Mouse (Mus musculus): ENCODE data around the gene Setd5. TPM values are rescaled to one million over a fixed set of nuclear protein-coding genes. Genes with fewer than 3 reads are reported as not detected.

Setd5 gene
- total RNA-seq (2021), result 100 to 1,000 TPM in 1 of 2 experiments, 10 to 100 TPM in 1; 92.7 to 121 TPM

DNA sequence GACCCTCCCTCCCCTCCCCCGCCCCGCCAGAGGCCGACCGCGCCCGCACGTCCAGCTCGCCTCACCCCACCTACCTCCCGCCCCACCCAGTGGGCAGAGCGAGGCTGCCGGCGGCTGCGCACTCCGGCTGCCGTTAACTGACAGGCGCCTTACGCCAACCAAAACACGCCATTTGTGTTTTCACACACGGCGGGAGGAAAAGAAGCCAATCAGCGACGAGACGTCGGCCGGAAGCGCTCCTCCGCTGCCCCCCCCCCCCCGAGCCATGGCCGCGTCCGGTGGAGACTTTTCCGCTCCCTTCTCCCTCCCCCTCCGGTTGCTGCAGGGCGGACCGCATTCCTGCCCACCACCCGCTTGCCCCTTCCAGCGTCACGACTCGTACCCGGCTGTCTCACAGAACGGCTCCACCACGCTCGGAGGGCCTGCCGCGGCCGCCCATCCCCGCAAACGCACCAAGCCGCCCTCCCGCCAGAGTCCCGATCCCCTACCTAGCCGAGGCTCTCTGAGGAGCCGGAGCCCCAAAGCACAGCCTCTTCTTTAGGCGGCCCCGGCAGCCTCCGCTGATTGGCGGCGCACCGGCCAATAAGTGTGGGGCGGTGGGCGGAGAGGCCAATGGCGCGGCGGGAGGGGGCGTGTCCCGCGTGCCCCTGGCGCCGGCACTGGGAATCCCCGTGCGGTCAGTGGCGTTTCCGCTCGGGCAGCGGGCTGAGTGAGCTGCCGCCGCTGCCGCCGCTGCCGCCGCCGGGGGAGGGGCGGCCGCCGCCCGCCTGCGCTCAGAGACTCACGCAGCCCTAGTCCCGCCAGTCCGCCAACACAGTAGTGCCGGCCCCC lies at the start of gene Setd5:
TSS of gene Setd5 (plus strand) at position 680 of the 831 bp plus-strand sequence.
- DNase-seq (ENCODE audit: extremely low spot score in 1 of 2, low spot score in 1 of 2), result peak; percentile 96 to 98

GRCm38 (mm10) chr6:113027446-113027845 lies 49.7 kb upstream of the Setd5 start:
- DNase-seq (ENCODE audit: extremely low spot score in 1 of 2, low spot score in 1 of 2), result no peak

GRCm38 (mm10) chr6:113029006-113029405 lies 48.2 kb upstream of the Setd5 start:
- no peak for DNase-seq (ENCODE audit: extremely low spot score in 1 of 2, low spot score in 1 of 2)

DNA sequence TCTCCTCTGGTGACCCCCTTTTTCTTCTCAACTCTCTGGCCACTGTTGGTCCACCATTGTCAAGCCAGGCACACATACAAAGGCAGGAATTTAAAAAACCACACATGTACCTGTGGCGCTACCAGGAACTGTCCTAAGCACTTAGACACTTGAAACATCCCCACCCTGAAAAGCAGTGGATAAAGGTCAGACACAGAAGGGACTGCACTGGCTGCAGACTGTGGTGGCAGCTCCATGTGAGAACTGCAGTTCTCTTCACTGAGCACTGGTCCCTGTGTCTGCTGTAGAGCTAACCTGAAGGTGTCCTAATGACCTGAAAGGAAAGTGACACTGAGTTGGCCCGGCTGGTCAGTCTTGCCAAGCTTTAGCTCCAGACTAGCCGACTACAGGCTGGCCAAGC lies 46.6 kb upstream of the Setd5 start:
- DNase-seq (ENCODE audit: extremely low spot score in 1 of 2, low spot score in 1 of 2), result no peak

GRCm38 (mm10) chr6:113030970-113031660 lies 46.0 kb upstream of the Setd5 start:
- no peak for DNase-seq (ENCODE audit: extremely low spot score in 1 of 2, low spot score in 1 of 2)

DNA sequence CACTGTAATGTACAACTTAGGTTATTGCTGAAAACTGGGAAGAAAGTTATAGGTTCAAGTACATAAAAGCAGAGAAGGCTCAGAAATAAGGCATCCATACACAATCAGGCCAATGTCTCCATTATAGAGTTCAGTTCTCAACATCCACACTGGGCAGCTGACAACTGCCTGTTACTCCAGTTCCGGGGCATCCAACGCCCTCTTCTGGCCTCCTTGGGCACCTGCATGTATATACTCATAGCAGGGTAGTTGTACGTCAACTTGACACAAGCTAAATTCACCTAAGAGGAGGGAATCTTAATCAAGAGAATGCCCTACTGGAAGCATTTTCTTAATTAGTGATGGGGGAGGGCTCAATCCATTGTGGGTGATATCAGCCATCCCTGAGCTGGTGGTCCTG lies 45.0 kb upstream of the Setd5 start:
- DNase-seq (ENCODE audit: extremely low spot score in 1 of 2, low spot score in 1 of 2), result no peak

- DNase-seq (ENCODE audit: extremely low spot score in 1 of 2, low spot score in 1 of 2), result no peak
Measured at GRCm38 (mm10) chr6:113033185-113033584, 44.0 kb upstream of the Setd5 start.

GRCm38 (mm10) chr6:113034466-113034865 lies 42.7 kb upstream of the Setd5 start:
- DNase-seq (ENCODE audit: extremely low spot score in 1 of 2, low spot score in 1 of 2), result no peak

- DNase-seq (ENCODE audit: extremely low spot score in 1 of 2, low spot score in 1 of 2), result no peak
Measured at GRCm38 (mm10) chr6:113036463-113037175, 40.5 kb upstream of the Setd5 start.

DNA sequence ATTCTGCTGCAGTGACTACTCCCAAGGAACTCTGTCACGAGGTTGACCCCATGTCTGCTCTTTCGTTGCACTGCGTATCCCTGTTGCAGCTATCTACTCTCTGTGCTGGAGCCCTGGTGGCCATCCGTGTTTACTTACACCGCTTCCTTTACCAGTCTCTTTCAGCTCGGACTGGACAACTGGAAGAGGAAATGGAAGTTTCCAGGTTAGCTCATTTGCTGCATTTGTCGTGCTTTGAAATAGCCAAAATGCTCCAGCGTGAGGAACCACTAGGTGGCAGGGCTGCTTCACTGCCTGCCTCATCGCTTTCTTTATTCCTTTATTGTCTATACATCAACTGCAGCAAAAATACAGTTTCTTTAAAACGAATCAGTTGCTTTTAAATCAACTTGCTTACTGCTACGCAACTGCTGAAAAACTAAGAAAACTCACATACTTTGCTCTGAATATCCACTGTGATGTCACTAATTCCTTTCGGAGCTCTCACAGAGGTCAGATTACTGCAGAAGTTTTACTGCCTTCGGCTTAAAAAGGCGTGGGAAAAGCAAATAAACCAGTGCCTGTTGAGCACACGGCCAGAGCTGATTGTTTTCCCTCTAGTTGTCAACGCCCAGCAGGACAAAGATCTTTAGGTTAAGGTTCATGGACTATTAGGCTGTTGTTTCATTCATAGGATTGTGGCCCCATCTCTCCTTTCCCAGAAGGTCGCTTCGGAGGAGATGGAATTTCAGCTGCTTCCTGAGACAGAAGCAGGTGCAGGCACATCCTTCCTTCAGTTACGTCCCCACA lies 39.0 kb upstream of the Setd5 start:
- DNase-seq (ENCODE audit: extremely low spot score in 1 of 2, low spot score in 1 of 2), result peak in 1 of 2 experiments; percentile 68

DNA sequence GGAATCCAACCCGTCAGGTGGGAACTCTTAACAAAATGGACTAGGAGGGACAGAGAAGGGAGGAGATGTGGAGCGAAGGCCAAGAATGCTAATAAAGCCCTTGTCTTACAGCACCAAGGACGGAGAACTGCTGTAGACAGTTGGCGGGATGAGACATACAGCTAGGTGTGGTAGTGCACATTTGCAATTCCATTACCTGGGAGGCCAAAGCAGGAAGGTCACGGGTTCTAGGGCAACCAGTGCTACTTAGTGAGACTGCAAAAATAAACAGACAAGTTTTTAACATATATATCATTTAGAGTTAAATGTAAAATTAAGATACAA lies 38.5 kb upstream of the Setd5 start:
- no peak for DNase-seq (ENCODE audit: extremely low spot score in 1 of 2, low spot score in 1 of 2)

DNA sequence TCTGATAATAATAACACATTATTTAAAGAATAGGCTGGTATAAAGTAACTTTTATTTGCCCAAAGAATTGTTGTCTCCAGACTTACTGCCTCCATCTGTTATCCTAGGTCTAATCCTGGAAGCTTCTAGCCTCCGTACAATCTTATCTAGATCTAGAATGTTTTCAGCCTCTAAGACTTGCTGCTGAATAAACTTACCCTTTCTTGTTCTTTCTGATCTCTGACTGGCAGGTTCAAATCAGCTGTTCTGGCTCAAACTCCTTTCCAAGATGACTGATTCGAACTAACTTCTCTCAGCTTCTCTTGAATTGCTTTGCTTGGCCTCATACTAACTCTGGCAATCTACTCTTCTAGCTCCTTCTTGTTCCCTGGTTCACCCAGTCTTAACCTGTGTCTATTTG lies 36.8 kb upstream of the Setd5 start:
- DNase-seq (ENCODE audit: extremely low spot score in 1 of 2, low spot score in 1 of 2), result no peak

GRCm38 (mm10) chr6:113041215-113041990 lies 35.8 kb upstream of the Setd5 start:
- no peak for DNase-seq (ENCODE audit: extremely low spot score in 1 of 2, low spot score in 1 of 2)

DNA sequence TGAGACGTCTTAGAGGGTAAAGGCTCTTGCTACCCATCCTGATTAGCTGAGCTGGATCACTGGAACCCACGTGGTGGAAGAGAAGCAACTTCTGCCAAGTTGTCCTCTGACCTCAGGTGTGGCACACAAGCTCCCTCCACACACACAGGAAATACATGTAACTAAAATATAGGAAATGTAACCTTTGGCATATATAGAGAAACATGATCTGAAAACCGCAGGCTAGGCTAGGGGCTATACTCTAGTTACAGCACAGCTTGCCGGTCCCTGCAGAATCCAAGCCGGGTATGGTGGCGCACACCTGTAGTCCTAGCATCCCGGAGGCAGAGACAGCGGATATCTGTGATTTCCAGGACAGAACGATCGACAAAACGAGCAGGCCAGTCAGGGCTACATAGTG lies 31.6 kb upstream of the Setd5 start:
- DNase-seq (ENCODE audit: extremely low spot score in 1 of 2, low spot score in 1 of 2), result no peak

- peak; percentile 85 to 91 for DNase-seq (ENCODE audit: extremely low spot score in 1 of 2, low spot score in 1 of 2)
Measured at GRCm38 (mm10) chr6:113046041-113046975, 30.9 kb upstream of the Setd5 start, which contains the start of gene Thumpd3. Gene Thumpd3, plus strand, starts transcription at chr6:113046225.

DNA sequence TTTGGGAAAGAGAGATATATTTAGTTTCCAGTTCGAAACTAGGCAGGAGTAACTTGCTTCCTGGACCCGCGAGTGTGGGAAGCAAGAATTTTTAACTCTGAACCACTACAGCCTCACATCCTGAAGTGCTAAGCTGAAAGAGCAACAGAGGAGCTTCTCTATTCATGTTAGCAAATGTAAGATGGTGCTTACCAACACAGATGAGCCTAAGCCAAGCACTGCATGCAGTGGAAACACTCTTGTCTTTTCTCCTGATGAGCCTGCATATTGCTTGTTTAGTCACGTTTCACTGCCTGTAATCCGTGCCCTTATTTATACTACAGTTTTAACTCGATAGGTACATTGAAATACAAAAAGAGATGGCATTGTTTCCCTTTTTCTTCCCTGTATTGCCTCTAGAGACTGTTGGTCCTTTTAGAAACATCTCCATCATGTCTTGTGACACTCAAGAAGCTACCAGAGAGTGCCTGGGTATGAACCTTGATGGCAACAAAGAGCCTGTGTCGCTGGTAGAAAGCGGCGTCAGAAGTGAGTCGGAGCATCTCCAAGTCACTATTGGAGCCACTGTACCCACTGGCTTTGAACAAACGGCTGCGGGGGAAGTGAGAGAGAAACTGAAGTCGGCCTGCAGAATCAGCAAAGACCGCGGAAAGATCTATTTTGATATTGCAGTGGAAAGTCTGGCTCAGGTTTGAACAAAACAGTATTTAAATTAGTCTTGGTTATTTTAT lies 30.0 kb upstream of the Setd5 start:
- no peak for DNase-seq (ENCODE audit: extremely low spot score in 1 of 2, low spot score in 1 of 2)

- DNase-seq (ENCODE audit: extremely low spot score in 1 of 2, low spot score in 1 of 2), result no peak
Measured at GRCm38 (mm10) chr6:113048371-113048770, 28.8 kb upstream of the Setd5 start.

DNA sequence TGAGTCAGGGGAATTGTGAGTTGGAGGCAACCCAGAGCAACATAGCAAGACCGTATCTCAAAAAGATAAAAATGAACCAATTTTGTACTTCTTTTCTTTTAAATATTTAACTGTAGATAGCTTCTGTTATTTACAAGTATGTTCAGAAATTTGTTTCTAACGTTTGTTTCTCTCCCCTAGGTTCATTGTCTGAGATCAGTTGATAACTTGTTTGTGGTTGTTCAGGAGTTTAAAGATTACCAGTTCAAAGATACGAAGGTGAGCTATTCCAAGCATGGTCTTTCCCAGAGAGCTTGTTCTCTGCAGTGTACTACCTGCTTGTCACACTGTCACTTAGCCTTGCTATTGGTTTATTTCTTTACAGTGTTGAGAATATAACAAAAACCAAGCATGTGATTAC lies 28.0 kb upstream of the Setd5 start:
- DNase-seq (ENCODE audit: extremely low spot score in 1 of 2, low spot score in 1 of 2), result no peak
